Mouse (Mus musculus) small intestine, adult 2 months (tissue): ENCODE results near the gene Clca1.

Experiments used
- CTCF ChIP-seq: fragments of 200-500 bp; IDR thresholded peaks from 2 replicates; pipeline ENCODE4 v1.5.1; 2012; ENCODE audit warnings: low read depth, mild to moderate bottlenecking, control low read depth, inconsistent platforms, low read length, moderate library complexity, mixed read lengths; ENCODE audit not compliant: insufficient replicate concordance, insufficient read length; ENCODE audit errors: extremely low read depth
- POLR2A ChIP-seq: fragments of 200-500 bp; IDR thresholded peaks from 2 replicates; pipeline ENCODE4 v1.6.1; 2012; ENCODE audit warnings: low read depth, mild to moderate bottlenecking, control low read depth, inconsistent platforms, low read length, moderate library complexity

GRCm38 (mm10) chr3:145068964-145069363 lies 36.4 kb upstream of the Clca1 start:
- no peak for TF ChIP-seq POLR2A
- no peak for TF ChIP-seq CTCF
